Mouse (Mus musculus) embryonic facial prominence, embryonic 12.5 days (tissue): ENCODE data around the gene Megf9. TPM values are rescaled to one million over a fixed set of nuclear protein-coding genes. Genes with fewer than 3 reads are reported as not detected.

Source experiments
- ATAC-seq: fragments of 200-750 bp; cut with Nextera tagmentation; 2 replicates; pipeline ENCODE4 v1.8.0; 2017; ENCODE audit not compliant: insufficient number of reproducible peaks, insufficient read depth, low FRiP score, low TSS enrichment
- H3K27ac ChIP-seq: fragments of 300-500 bp; sonication (generic); 2 replicates; pipeline ENCODE4 v1.5.1; 2016; ENCODE audit warnings: mild to moderate bottlenecking
- H3K27me3 ChIP-seq: fragments of 300-500 bp; sonication (generic); 2 replicates; pipeline ENCODE4 v1.6.1; 2016; ENCODE audit warnings: mild to moderate bottlenecking, moderate library complexity
- H3K36me3 ChIP-seq: fragments of 300-500 bp; sonication (generic); 2 replicates; pipeline ENCODE4 v1.6.1; 2016; ENCODE audit warnings: mild to moderate bottlenecking
- H3K4me1 ChIP-seq: fragments of 300-500 bp; sonication (generic); 2 replicates; pipeline ENCODE4 v1.6.1; 2016
- H3K4me2 ChIP-seq: fragments of 300-500 bp; sonication (generic); replicated peaks from 2 replicates; pipeline ENCODE4 v1.6.1; 2016; ENCODE audit warnings: mild to moderate bottlenecking, moderate library complexity
- H3K4me3 ChIP-seq: fragments of 300-500 bp; sonication (generic); 2 replicates; pipeline ENCODE4 v1.5.1; 2016; ENCODE audit warnings: mild to moderate bottlenecking
- H3K9ac ChIP-seq: fragments of 300-500 bp; sonication (generic); 2 replicates; pipeline ENCODE4 v1.6.1; 2016; ENCODE audit warnings: mild to moderate bottlenecking, moderate library complexity
- H3K9me3 ChIP-seq: fragments of 300-500 bp; sonication (generic); 2 replicates; pipeline ENCODE4 v1.6.1; 2016; ENCODE audit warnings: mild to moderate bottlenecking, moderate library complexity
- WGBS: fragments of 180-500 bp; shearing (Covaris S2); methylation state at CpG from one replicate; pipeline ENCODE4 v1.1.7; 2016; 5-methylcytosine and 5-hydroxymethylcytosine counted together
- polyA plus RNA-seq: library from polyadenylated mRNA; unstranded; fragments of >200 nt; fragmentation: Nextera tagmentation; extraction: Ambion mirVana; gene quantifications from 2 replicates; pipeline ENCODE4 v1.2.1, GENCODE M21; 2016

Megf9 gene
- polyA plus RNA-seq, 1 experiment from 2014 or later = 18.8 TPM

DNA sequence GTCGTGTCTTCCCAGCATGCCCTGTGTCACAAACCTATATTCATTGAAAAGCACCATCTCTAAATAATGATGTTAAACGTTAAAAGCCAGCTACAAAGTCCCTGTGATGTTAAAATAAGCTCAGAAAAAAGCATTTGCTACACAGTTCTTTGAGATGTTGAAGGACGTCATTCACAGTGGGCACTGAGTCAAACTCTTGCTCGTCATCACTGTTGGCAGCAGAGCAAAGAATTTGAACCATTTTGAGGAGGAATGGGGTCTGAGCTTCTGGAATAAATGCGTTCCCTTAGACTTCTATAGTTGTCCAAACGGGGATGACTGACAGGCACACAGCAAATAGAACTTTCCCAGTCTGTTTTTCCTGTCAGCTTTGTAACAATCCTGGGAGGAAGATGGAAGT lies 5.9 kb upstream of the Megf9 start:
- WGBS = 74% methylated on average over 6 of the region's 6 CpGs
- Histone ChIP-seq H3K27me3 (no peaks in the 10 kb centered on the region), H3K9me3 (no peaks in the 10 kb centered on the region), H3K36me3 (no peaks in the 10 kb centered on the region), H3K9ac (no peak overlapping the region), H3K27ac (no peak overlapping the region), H3K4me3 (no peak overlapping the region), H3K4me2 (no peak overlapping the region), H3K4me1 (peaks cover 13% of the 10 kb centered on the region)
- no peak for ATAC-seq

DNA sequence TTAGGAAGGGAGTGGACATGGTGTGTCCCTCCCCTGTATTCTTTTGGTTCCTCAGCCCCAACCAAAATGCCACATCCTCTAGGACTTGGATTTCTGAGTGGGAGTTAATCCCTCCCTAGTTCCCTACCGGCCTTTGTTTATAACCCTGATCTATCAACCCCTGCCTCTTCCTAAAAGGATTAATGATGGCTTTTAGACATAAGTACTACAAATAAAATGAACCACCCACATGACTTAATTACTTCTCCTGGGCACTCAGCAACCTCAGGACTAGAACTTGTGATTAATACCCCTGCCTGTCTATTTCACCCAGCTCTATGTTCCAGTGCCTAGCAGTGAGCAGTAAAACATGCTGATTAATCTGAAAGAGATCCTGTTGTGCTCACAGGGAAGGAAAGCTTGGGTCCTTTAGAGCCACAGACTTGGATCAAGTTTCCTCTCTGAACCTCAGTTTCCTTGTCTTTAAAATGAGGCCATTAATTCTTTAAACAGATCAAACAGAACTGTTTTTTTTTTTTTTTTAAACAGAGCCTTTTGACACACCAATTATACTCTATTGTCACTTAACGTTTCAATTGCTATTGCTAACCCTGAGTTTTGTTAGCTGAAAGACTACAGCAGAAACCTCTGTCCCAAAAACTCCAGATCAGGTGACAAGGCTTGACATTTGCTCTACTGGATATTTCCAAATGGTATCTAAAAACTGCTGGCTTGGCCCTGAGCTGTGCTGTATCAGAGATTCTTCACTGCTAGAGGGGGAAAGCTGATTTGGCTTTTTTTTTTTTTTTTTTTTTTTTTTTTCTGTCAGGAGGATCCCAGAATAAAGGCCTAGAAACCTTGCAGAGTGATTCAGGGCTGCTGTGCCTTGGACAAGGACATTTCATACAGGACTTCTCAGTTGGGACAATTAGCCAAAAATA lies 2.1 kb upstream of the Megf9 start:
- no peaks in the 10 kb centered on the region for H3K27me3 ChIP-seq
- H3K4me3 ChIP-seq = no peak overlapping the region
- 20% methylated on average over 2 of the region's 2 CpGs for WGBS
- H3K9ac ChIP-seq = no peak overlapping the region
- no peak overlapping the region for H3K4me2 ChIP-seq
- peaks cover 26% of the 10 kb centered on the region for H3K4me1 ChIP-seq
- no peaks in the 10 kb centered on the region for H3K36me3 ChIP-seq
- ATAC-seq = no peak
- H3K27ac ChIP-seq = no peak overlapping the region; the same call in 1 of the 2 replicates
- no peaks in the 10 kb centered on the region for H3K9me3 ChIP-seq

DNA sequence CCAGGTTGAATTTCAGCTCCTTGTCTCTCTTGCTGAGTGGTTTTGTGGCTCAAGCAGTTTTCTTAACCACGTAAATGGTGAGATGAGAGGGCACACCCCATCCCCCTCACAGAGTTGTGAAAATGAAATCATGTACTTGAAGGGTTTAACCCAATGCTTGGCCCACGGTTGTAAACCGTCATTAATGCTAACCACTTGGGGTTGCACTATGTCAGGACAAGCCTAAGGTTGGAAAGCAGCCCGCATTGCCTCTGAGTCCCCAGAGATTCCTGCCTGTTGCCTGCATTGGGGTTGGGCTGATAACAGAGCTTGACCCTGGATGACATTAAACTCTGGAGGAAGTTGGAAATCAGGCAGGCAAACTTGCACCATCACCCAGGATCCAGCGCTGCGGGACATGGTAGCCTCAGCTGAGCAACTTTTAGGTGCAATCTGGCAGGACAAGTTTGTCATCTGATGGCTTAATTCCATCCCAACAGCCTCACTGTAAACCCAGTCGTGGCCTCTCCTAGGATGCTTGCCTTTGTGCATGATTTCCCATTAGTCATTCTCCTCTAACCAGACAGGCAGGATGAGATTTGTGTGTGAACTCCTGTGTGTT lies 1.0 kb upstream of the Megf9 start:
- H3K9me3 ChIP-seq = no peaks in the 10 kb centered on the region
- H3K4me2 ChIP-seq = peak overlapping the region; percentile 75
- WGBS = 13% methylated on average over 7 of the region's 7 CpGs
- no peaks in the 10 kb centered on the region for H3K36me3 ChIP-seq
- peaks cover 26% of the 10 kb centered on the region for H3K4me1 ChIP-seq
- no peaks in the 10 kb centered on the region for H3K27me3 ChIP-seq
- peak overlapping the region; percentile 89 for H3K9ac ChIP-seq
- peak overlapping the region; percentile 96 for H3K27ac ChIP-seq
- H3K4me3 ChIP-seq = peak overlapping the region; percentile 83
- ATAC-seq = 0 out of 2 replicates have a peak, but pooled peaks have one; percentile 0

DNA sequence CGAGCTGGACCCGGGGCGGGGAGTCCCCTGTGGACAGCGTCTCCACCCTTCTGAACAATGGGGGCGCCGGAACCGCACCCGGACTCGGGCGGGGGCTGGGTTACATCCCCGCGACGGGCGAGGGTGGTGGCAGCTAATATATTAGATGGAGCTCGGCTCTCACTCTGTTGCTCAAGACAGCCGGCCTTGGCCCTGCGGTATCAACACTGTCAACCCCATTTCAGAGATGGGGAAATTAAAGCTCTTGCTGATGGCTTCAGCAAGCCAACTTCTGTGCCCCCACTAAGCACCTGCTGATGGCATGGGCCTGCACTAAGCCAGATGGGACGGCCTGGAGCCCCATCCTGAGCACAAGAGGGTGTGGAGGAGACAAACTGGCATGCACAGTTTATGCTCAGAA lies 494 bp upstream of the Megf9 start:
- peak overlapping the region; percentile 96 for H3K27ac ChIP-seq
- H3K4me1 ChIP-seq = peaks cover 26% of the 10 kb centered on the region
- peak; percentile 31 for ATAC-seq
- H3K36me3 ChIP-seq = no peaks in the 10 kb centered on the region
- peak overlapping the region; percentile 75 for H3K4me2 ChIP-seq
- no peaks in the 10 kb centered on the region for H3K9me3 ChIP-seq
- WGBS = 1% methylated on average over 18 of the region's 18 CpGs
- H3K9ac ChIP-seq = peak overlapping the region; percentile 89
- peak overlapping the region; percentile 83 for H3K4me3 ChIP-seq
- H3K27me3 ChIP-seq = no peaks in the 10 kb centered on the region

DNA sequence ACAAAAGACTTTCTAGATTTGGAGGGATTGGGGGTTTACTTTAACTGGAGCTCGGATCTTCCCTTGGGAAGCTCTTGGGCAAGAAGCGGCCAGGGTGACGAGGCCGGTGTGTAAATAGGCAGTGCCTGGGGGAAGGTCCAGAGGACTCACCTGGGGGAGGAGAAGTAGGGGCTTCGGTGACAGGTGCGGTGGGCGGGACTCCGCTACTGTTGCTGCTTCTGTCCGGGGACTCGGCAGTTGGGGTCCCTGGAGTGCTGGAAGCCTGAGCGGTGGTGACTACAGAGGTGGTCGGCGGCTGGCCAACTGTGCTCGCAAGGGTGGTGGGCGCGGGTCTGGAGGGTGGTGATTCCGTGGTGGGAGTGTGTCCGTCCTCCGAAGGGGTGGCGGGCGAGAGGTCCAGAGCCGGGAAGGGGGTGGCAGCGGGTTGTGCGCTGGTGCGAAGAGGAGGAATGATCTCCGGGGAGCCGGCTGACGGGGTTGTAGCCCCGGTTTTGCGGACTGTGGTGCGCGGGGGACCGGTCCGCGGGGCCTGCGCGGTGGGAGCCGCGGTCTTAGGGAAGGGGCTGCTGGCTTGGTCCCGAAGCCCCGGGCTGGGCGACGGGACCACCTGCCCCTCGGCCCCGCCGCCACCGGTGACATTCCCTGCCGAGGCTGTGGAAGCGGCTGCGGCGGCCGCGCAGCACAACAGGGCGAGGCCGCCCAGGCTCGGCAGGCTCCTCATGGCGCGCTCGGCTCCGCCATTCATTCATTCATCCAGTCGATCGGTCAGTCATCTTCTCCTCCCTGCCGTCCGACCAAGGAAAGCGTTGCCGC lies 511 bp downstream of the Megf9 start:
- ATAC-seq = peak; percentile 26
- H3K4me3 ChIP-seq = peak overlapping the region; percentile 83
- H3K9ac ChIP-seq = peak overlapping the region; percentile 77
- no peaks in the 10 kb centered on the region for H3K36me3 ChIP-seq
- peaks cover 26% of the 10 kb centered on the region for H3K4me1 ChIP-seq
- WGBS = under 1% methylated on average over 47 of the region's 66 CpGs
- H3K27me3 ChIP-seq = no peaks in the 10 kb centered on the region
- peak overlapping the region; percentile 74 for H3K27ac ChIP-seq
- H3K4me2 ChIP-seq = peak overlapping the region; percentile 85
- no peaks in the 10 kb centered on the region for H3K9me3 ChIP-seq

DNA sequence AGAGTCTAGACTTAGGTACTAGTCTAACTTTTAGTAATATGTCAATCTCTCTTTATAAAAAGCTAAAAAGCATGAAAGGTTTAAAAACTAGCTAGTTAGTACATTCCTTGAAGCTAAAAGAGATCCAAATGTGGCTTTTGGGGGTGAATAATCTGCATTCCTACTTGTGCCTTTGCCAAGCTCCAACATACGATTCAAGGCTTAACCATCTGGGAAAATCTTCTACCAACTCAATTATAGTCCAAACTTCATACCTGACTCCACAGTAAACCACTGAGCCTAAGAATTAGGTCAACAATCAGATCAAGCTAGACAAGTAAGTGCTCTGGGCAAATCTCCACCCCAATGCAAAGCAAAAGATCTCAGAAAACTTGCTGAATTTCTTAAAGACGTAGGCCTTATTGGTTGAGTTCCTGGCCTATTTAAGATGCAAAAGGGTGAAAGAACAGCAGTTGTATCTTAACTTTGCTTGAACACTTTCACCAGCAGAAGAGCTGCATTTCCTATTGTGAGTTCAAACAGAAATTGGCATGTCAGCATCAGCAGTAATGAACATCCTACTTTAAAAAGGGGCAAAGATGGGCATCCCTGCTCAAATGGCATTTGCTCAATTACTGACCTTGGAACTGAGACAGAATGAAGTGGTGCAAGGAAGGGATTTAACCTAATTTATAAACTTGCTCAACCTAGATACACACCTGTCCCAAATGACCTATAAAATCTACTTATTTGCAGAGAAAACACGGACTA lies 1.6 kb downstream of the Megf9 start:
- Histone ChIP-seq H3K4me2 (peak overlapping the region; percentile 85), H3K9ac (peak overlapping the region; percentile 77), H3K4me3 (peak overlapping the region; percentile 83), H3K4me1 (peaks cover 26% of the 10 kb centered on the region), H3K27ac (no peak overlapping the region), H3K36me3 (no peaks in the 10 kb centered on the region), H3K9me3 (no peaks in the 10 kb centered on the region), H3K27me3 (no peaks in the 10 kb centered on the region)
- ATAC-seq = no peak
- WGBS = 37% methylated on average over 3 of the region's 3 CpGs

DNA sequence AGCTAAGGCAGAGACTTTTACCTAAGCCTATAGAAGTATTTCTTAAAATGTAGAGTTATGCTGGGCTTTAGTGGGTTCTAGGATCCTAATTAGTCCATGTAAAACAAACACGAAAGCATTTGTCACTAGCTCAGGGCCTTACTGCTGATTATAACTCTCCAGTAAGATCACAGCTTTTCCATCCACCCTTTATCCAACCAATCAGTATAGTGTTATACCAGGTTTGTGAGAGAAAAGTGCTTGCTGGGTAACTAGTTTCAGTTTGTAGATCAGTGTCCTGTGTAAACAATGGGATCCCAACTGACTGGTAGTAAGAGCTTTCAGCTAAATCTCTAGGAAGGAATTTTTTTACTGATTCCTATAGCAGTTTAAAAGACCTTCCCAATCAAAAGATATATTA lies 3.8 kb downstream of the Megf9 start:
- no peaks in the 10 kb centered on the region for H3K9me3 ChIP-seq
- no peaks in the 10 kb centered on the region for H3K36me3 ChIP-seq
- H3K4me1 ChIP-seq = peaks cover 18% of the 10 kb centered on the region
- H3K4me2 ChIP-seq = no peak overlapping the region
- H3K27ac ChIP-seq = no peak overlapping the region
- H3K27me3 ChIP-seq = no peaks in the 10 kb centered on the region
- no peak for ATAC-seq
- no peak overlapping the region for H3K9ac ChIP-seq
- H3K4me3 ChIP-seq = no peak overlapping the region
- WGBS = 83% methylated on average over 1 of the region's 1 CpGs

DNA sequence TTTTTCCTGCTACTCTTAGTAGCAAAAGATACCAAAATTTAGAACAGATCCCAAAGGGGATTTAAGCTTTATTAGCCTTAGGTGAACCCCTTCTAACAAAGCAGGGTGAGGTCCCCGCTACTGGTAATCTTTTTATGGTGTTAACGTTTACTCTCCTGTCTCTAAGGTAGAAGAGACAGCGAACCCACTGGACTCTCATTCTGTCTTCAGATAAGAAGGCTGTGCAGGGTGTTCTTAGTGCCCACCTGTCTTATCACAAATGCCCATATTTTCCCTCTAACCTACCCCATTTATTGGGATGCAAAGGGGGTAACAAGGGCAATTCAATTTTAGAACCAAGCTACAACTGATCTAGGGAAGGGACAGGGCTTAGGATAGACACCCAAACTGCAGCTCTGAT lies 6.2 kb downstream of the Megf9 start:
- Histone ChIP-seq H3K9ac (no peak overlapping the region), H3K9me3 (no peaks in the 10 kb centered on the region), H3K27ac (no peak overlapping the region), H3K27me3 (no peaks in the 10 kb centered on the region), H3K4me3 (no peak overlapping the region), H3K4me2 (no peak overlapping the region), H3K4me1 (peaks cover 12% of the 10 kb centered on the region), H3K36me3 (no peaks in the 10 kb centered on the region)
- no peak for ATAC-seq
- WGBS = 79% methylated on average over 3 of the region's 3 CpGs

DNA sequence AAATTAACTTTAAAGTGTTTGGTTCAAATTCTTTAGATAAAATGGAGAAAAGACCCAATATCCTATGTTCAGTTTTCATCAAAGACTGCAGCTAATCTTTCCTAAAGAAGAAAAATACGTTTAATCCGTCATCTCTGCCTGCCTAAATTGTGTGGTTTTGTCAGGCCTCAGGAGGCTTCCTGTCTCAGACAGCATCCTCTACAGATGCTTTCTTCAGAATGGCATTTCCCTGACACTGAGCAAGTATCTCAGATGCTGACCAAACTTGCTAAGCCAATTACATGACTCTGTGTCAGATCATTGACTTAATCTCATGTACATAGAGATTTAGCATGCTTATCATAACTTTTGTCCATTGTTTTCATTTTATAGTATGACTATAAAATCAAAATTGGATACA lies 11.4 kb downstream of the Megf9 start:
- no peak for ATAC-seq
- no peaks in the 10 kb centered on the region for H3K27me3 ChIP-seq
- H3K9me3 ChIP-seq = no peaks in the 10 kb centered on the region
- H3K9ac ChIP-seq = no peak overlapping the region
- H3K4me2 ChIP-seq = no peak overlapping the region
- H3K4me3 ChIP-seq = no peak overlapping the region
- no peaks in the 10 kb centered on the region for H3K4me1 ChIP-seq
- WGBS = 56% methylated on average over 2 of the region's 2 CpGs
- no peaks in the 10 kb centered on the region for H3K36me3 ChIP-seq
- no peak overlapping the region for H3K27ac ChIP-seq

DNA sequence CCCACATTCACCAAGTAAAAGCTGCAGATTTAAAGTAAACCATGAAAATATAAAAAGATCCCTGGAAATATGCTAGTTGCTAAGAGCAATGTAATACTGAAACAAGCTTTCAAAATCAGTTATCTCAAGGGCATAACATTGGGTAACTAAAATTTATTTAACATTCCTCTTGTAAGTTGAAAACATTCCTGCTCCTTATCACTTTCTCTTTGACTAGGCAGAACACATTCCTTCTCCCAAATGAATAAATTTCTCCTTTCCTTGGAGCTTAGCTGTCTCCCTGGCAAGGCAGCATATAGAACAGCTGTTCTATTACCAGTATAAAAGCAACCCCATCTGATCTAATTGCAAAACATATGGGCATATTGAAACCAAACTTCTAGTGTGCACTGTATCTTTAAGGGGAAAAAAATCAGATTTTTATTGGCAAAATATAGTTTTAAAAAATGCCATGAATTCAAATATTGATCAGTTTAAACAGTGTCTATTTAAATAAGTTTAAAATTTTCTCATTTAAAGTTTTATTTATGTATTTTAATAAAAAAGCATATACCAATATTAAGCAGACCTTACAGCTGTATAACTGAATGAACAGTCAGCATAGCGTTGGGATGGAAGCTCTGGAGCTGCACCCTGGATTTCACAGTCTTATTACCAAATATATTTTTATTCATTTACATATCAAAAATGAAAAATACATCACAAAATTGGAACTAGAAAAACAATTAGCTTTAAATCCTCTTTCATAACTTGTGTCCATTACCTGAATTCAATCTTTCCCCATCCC lies 13.1 kb downstream of the Megf9 start:
- 93% methylated on average over 1 of the region's 1 CpGs for WGBS
- no peaks in the 10 kb centered on the region for H3K36me3 ChIP-seq
- no peak for ATAC-seq
- no peaks in the 10 kb centered on the region for H3K4me1 ChIP-seq
- H3K9me3 ChIP-seq = no peaks in the 10 kb centered on the region
- no peak overlapping the region for H3K4me2 ChIP-seq
- H3K27me3 ChIP-seq = no peaks in the 10 kb centered on the region
- no peak overlapping the region for H3K9ac ChIP-seq
- no peak overlapping the region for H3K4me3 ChIP-seq
- H3K27ac ChIP-seq = no peak overlapping the region
